Mouse (Mus musculus): ENCODE measurements around the gene Keap1. TPM values are rescaled to one million over a fixed set of nuclear protein-coding genes. Genes with fewer than 3 reads are reported as not detected.
A peak's percentile ranks its signal among the peaks of the same experiment; 100 is the strongest.
"Not testable (repeated sequence)": the region's sequence is repeated elsewhere in the genome, so short reads cannot be mapped to it uniquely, and the experiment has no call there.

Gene Keap1
- polyA plus RNA-seq, 1 experiment from 2014 or later: 60.4 TPM

- 8% methylated on average over 11 of the region's 11 CpGs for WGBS
- Histone ChIP-seq H3K4me2 (ENCODE audit: low read depth, low read length) (peak overlapping the region; percentile 71), H3K36me3 (ENCODE audit: control insufficient read depth, insufficient read depth, low read length) (peaks cover 30% of the 10 kb centered on the region), H3K9ac (ENCODE audit: low read length) (peak overlapping the region; percentile 96), H3K9me3 (ENCODE audit: control insufficient read depth, low read length) (no peaks in the 10 kb centered on the region), H3K4me1 (replicated peaks; ENCODE audit: control insufficient read depth, insufficient read depth, low read length) (peaks cover 20% of the 10 kb centered on the region), H3K27ac (ENCODE audit: low read length) (peak overlapping the region; percentile 79), H3K27me3 (ENCODE audit: control insufficient read depth, insufficient read depth, low read depth, low read length) (no peaks in the 10 kb centered on the region), H3K4me3 (ENCODE audit: low read length) (peak overlapping the region; percentile 96)
- ATAC-seq (ENCODE audit: low read depth): no peak
Observed at GRCm38 (mm10) chr9:21265611-21266010, 26.4 kb upstream of the Keap1 start.

- H3K4me1 ChIP-seq (replicated peaks; ENCODE audit: control insufficient read depth, insufficient read depth, low read length): peaks cover 20% of the 10 kb centered on the region
Observed at GRCm38 (mm10) chr9:21265000-21265561, 25.9 kb upstream of the Keap1 start, which contains the start of gene Atg4d. TSS of gene Atg4d (plus strand) at chr9:21265293.

GRCm38 (mm10) chr9:21264272-21264999, 25.3 kb upstream of the Keap1 start:
- ATAC-seq (ENCODE audit: low read depth): peak; percentile 50
- WGBS: 16% methylated on average over 17 of the region's 17 CpGs
- peak overlapping the region; percentile 80 for H3K4me2 ChIP-seq (ENCODE audit: low read depth, low read length)
- peaks cover 20% of the 10 kb centered on the region for H3K4me1 ChIP-seq (replicated peaks; ENCODE audit: control insufficient read depth, insufficient read depth, low read length)
- peak overlapping the region; percentile 69 for H3K9ac ChIP-seq (ENCODE audit: low read length)
- H3K9me3 ChIP-seq (ENCODE audit: control insufficient read depth, low read length): no peaks in the 10 kb centered on the region
- peak overlapping the region; percentile 96 for H3K4me3 ChIP-seq (ENCODE audit: low read length)
- H3K36me3 ChIP-seq (ENCODE audit: control insufficient read depth, insufficient read depth, low read length): peaks cover 22% of the 10 kb centered on the region
- H3K27me3 ChIP-seq (ENCODE audit: control insufficient read depth, insufficient read depth, low read depth, low read length): no peaks in the 10 kb centered on the region
- peak overlapping the region; percentile 91 for H3K27ac ChIP-seq (ENCODE audit: low read length)

More at GRCm38 (mm10) chr9:21265000-21265561, 25.9 kb upstream of the Keap1 start, which contains the start of gene Atg4d:
- Histone ChIP-seq H3K27ac (ENCODE audit: low read length) (peak within 1 kb of the TSS; percentile 91), H3K9ac (ENCODE audit: low read length) (peak within 1 kb of the TSS; percentile 96), H3K9me3 (ENCODE audit: control insufficient read depth, low read length) (no peaks in the 10 kb centered on the region), H3K36me3 (ENCODE audit: control insufficient read depth, insufficient read depth, low read length) (peaks cover 25% of the 10 kb centered on the region), H3K4me2 (ENCODE audit: low read depth, low read length) (peak within 1 kb of the TSS; percentile 80), H3K27me3 (ENCODE audit: control insufficient read depth, insufficient read depth, low read depth, low read length) (no peaks in the 10 kb centered on the region), H3K4me3 (ENCODE audit: low read length) (peak within 1 kb of the TSS; percentile 96)
- under 1% methylated on average over 49 of the region's 49 CpGs for WGBS
- ATAC-seq (ENCODE audit: low read depth): peak; percentile 100

GRCm38 (mm10) chr9:21261831-21262230, 22.7 kb upstream of the Keap1 start:
- no peak for ATAC-seq (ENCODE audit: low read depth)
- Histone ChIP-seq H3K27me3 (ENCODE audit: control insufficient read depth, insufficient read depth, low read depth, low read length) (no peaks in the 10 kb centered on the region), H3K4me2 (ENCODE audit: low read depth, low read length) (no peak overlapping the region), H3K4me3 (ENCODE audit: low read length) (no peak overlapping the region), H3K9me3 (ENCODE audit: control insufficient read depth, low read length) (no peaks in the 10 kb centered on the region), H3K27ac (ENCODE audit: low read length) (no peak overlapping the region), H3K4me1 (replicated peaks; ENCODE audit: control insufficient read depth, insufficient read depth, low read length) (peaks cover 18% of the 10 kb centered on the region), H3K9ac (ENCODE audit: low read length) (no peak overlapping the region), H3K36me3 (ENCODE audit: control insufficient read depth, insufficient read depth, low read length) (peaks cover under 1% of the 10 kb centered on the region; the same call in 1 of the 2 replicates)
- 45% methylated on average over 2 of the region's 2 CpGs for WGBS

- Histone ChIP-seq H3K9me3 (ENCODE audit: control insufficient read depth, low read length) (no peaks in the 10 kb centered on the region), H3K4me1 (replicated peaks; ENCODE audit: control insufficient read depth, insufficient read depth, low read length) (peaks cover 5% of the 10 kb centered on the region; the same call in 1 of the 2 replicates), H3K36me3 (ENCODE audit: control insufficient read depth, insufficient read depth, low read length) (no peaks in the 10 kb centered on the region), H3K4me2 (ENCODE audit: low read depth, low read length) (no peak overlapping the region), H3K4me3 (ENCODE audit: low read length) (no peak overlapping the region), H3K9ac (ENCODE audit: low read length) (no peak overlapping the region), H3K27me3 (ENCODE audit: control insufficient read depth, insufficient read depth, low read depth, low read length) (no peaks in the 10 kb centered on the region), H3K27ac (ENCODE audit: low read length) (no peak overlapping the region)
- no peak for ATAC-seq (ENCODE audit: low read depth)
- WGBS: 67% methylated on average over 6 of the region's 6 CpGs
Observed at GRCm38 (mm10) chr9:21260491-21261040, 21.4 kb upstream of the Keap1 start.

- H3K4me3 ChIP-seq (ENCODE audit: low read length); H3K4me2 ChIP-seq (ENCODE audit: low read depth, low read length); H3K9me3 ChIP-seq (ENCODE audit: control insufficient read depth, low read length); H3K27ac ChIP-seq (ENCODE audit: low read length); H3K9ac ChIP-seq (ENCODE audit: low read length); H3K4me1 ChIP-seq (replicated peaks; ENCODE audit: control insufficient read depth, insufficient read depth, low read length); H3K27me3 ChIP-seq (ENCODE audit: control insufficient read depth, insufficient read depth, low read depth, low read length); H3K36me3 ChIP-seq (ENCODE audit: control insufficient read depth, insufficient read depth, low read length); ATAC-seq (ENCODE audit: low read depth): not testable (repeated sequence)
- WGBS: 75% methylated on average over 4 of the region's 4 CpGs
Observed at GRCm38 (mm10) chr9:21256349-21256748, 17.2 kb upstream of the Keap1 start.

- no peaks in the 10 kb centered on the region for H3K9me3 ChIP-seq (ENCODE audit: control insufficient read depth, low read length)
- no peak overlapping the region for H3K4me2 ChIP-seq (ENCODE audit: low read depth, low read length)
- H3K36me3 ChIP-seq (ENCODE audit: control insufficient read depth, insufficient read depth, low read length): no peaks in the 10 kb centered on the region
- H3K4me1 ChIP-seq (replicated peaks; ENCODE audit: control insufficient read depth, insufficient read depth, low read length): no peaks in the 10 kb centered on the region
- no peak overlapping the region for H3K27ac ChIP-seq (ENCODE audit: low read length)
- H3K27me3 ChIP-seq (ENCODE audit: control insufficient read depth, insufficient read depth, low read depth, low read length): peaks cover 22% of the 10 kb centered on the region
- H3K4me3 ChIP-seq (ENCODE audit: low read length): no peak overlapping the region
- no peak for ATAC-seq (ENCODE audit: low read depth)
- no peak overlapping the region for H3K9ac ChIP-seq (ENCODE audit: low read length)
Observed at GRCm38 (mm10) chr9:21254690-21255089, 15.5 kb upstream of the Keap1 start.

GRCm38 (mm10) chr9:21251116-21251735, 12.1 kb upstream of the Keap1 start:
- Histone ChIP-seq H3K27me3 (ENCODE audit: control insufficient read depth, insufficient read depth, low read depth, low read length) (peaks cover 52% of the 10 kb centered on the region), H3K36me3 (ENCODE audit: control insufficient read depth, insufficient read depth, low read length) (no peaks in the 10 kb centered on the region), H3K4me1 (replicated peaks; ENCODE audit: control insufficient read depth, insufficient read depth, low read length) (peaks cover 5% of the 10 kb centered on the region; the same call in 1 of the 2 replicates), H3K27ac (ENCODE audit: low read length) (no peak overlapping the region), H3K9me3 (ENCODE audit: control insufficient read depth, low read length) (no peaks in the 10 kb centered on the region), H3K4me3 (ENCODE audit: low read length) (no peak overlapping the region), H3K9ac (ENCODE audit: low read length) (no peak overlapping the region), H3K4me2 (ENCODE audit: low read depth, low read length) (no peak overlapping the region)
- no peak for ATAC-seq (ENCODE audit: low read depth)
- WGBS: 50% methylated on average over 13 of the region's 13 CpGs

- H3K9ac ChIP-seq (ENCODE audit: low read length): no peak overlapping the region
- no peaks in the 10 kb centered on the region for H3K36me3 ChIP-seq (ENCODE audit: control insufficient read depth, insufficient read depth, low read length)
- H3K9me3 ChIP-seq (ENCODE audit: control insufficient read depth, low read length): no peaks in the 10 kb centered on the region
- no peak overlapping the region for H3K4me3 ChIP-seq (ENCODE audit: low read length)
- ATAC-seq (ENCODE audit: low read depth): no peak
- H3K27me3 ChIP-seq (ENCODE audit: control insufficient read depth, insufficient read depth, low read depth, low read length): peaks cover 56% of the 10 kb centered on the region
- H3K4me2 ChIP-seq (ENCODE audit: low read depth, low read length): no peak overlapping the region
- 38% methylated on average over 2 of the region's 2 CpGs for WGBS
- H3K4me1 ChIP-seq (replicated peaks; ENCODE audit: control insufficient read depth, insufficient read depth, low read length): peaks cover 5% of the 10 kb centered on the region; the same call in 1 of the 2 replicates
- no peak overlapping the region for H3K27ac ChIP-seq (ENCODE audit: low read length)
Observed at GRCm38 (mm10) chr9:21250509-21250908, 11.3 kb upstream of the Keap1 start.

Data from lung, embryonic 16.5 days (tissue).